Mouse (Mus musculus): ENCODE measurements around the gene Pif1.

The Pif1 gene

GRCm38 (mm10) chr9:65600951-65601350, 14.0 kb downstream of the Pif1 start:
- DNase-seq = no peak

DNA sequence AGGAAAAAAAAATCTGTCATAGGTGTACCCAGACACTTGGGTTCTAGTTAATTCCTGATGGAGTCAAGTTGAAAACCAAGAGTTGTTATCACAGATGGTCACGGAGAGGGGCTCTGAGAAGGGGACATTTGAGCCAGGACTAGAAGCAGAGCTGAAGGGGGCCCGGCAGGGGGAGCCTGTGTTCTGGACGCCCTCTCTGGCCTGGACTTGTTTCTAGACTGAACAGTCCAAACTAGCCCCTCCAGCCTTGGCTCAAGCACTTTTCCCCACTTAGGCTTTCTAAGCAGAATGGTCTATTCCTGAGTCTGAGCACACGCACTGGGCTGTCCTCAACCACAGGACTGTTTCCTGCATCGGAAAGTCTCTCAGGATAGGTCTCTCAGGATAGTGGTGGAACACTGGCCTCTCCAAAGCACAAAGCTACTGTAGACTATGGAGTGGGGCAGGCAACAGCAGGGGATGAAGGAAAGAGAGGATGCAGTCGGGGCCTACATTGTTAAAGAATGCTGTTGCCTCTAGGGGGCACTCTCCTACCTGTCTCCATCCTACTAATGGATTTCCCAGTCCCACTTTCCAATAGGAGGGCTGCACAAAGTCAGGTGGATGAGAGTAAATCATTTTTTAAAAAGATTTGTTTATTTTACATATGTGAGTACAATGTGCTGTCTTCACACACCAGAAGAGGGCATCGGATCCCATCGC, 16.6 kb downstream of the Pif1 start:
- DNase-seq = no peak

GRCm38 (mm10) chr9:65605471-65606136, 18.6 kb downstream of the Pif1 start:
- peak; percentile 68 for DNase-seq

GRCm38 (mm10) chr9:65606321-65607109, 19.6 kb downstream of the Pif1 start:
- no peak for DNase-seq

DNA sequence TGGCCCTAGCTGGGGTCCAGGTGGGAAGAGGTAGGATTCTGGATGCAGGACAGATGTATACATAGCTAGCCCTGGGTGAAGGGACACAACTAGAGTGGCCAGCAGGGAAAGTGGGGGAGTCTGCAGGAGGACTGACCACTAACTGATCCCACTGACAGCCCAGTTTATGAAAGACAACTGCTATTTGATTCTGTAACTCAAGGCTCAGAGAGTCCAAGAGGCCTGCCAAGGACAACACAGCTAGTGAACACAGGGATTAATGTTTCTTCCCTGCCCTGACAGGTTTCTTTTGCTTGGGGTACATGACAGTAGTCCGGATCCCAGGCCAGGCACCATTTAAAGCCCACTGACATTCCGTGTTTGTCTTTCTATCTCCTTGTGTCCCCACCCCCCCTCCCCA, 20.2 kb downstream of the Pif1 start:
- DNase-seq = no peak

DNA sequence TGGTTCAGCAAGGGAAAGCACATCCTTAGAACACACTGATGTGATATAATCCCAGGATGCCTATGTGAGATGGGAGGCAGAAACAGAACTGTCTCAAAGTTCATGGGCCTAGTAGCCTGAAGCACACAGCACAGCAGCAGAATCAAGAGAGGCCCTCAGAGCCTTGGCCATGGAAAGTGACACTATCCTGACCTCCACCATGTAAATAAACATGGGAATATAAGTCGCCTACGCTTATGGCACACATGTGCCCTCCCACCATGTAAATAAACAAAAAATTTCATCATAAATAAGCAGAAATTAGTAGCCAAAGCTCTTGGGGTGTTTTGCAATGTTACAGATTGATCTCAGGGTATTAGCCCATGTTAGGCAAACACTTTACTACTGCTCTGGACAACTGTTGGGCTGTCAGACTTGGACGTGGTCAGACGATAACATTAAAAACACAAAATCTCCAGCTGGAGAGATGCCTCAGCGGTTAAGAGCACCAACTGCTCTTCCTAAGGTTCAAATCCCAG, 25.1 kb downstream of the Pif1 start:
- DNase-seq = no peak

DNA sequence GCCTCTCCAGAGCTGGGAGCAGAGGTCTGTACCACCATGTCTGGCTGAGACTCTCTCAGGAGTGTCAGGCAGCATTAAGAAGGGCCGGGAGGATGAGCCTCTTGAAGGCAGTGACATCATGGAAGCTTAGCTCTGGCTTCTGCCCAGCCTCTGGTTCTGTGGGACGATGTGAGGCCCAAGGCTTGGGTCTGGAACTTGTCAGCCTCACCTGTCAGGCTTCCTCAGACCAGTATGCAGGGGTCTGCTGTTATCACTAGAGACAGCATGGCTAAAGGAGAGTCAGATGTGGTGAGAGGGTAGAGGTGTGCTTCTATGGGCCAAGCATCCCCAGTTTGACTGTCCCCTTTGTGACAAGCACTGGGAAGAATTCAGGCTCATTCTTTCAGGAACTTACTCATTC, 26.1 kb downstream of the Pif1 start:
- no peak for DNase-seq

GRCm38 (mm10) chr9:65619311-65619710, 32.4 kb downstream of the Pif1 start:
- no peak for DNase-seq

DNA sequence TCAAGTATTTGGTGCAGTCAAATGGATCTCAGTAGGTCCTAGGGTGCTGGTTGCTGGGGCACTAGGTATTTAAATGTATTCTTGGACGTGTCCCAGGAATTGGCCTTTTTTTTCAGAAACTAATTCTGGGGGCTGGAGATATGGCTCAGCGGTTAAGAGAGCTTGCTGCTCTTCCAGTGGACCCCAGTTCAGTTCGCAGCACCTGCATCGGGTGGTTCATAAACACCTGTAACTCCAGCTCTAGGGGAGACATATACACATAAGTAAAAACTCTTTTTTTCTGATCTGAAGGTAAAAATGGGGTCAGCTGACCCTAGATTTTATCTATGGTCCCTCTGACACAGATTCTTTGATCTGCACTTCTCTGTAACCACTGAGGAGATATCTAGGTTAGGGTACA, 34.2 kb downstream of the Pif1 start:
- DNase-seq = no peak

DNA sequence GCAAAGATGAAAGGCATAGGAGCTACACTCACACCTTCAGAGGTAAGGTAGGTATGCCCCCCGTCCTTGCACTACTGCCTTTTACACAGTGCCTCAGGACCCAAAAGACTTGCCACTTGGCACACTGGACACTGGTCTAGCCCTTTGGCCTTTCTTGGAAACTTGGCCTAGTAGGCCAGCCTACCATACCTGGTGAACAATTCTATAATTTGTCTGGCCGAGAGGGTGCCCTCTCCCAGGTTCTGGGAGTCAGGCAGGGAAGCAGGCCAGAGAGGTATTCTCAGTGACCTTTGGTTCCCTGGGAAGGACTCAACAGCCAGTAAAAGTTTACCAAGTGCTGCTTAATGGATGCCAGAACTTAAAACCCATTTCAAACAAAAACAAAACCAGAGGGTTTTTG, 34.7 kb downstream of the Pif1 start:
- DNase-seq = peak; percentile 61

DNA sequence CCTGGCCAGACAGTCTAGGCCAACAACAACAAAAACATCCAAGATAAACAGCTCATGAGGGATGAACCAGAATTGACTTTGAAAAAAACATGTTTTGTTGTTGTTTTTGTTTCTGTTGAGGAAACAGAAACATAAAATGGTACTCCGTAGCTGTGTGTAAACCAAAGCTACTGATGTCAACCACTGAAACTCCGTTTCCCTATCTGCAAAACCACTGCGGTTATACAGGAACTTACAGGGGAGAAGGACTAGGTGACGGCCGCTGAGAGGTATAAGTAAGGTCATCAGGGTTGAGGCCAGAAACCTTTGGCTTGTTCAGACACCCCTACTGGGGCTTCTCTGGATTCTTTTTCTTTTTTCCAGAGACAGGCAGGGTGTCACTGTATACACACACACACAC, 35.9 kb downstream of the Pif1 start:
- DNase-seq = no peak

GRCm38 (mm10) chr9:65624266-65624665, 37.3 kb downstream of the Pif1 start:
- no peak for DNase-seq

- DNase-seq = peak; percentile 75
Observed at GRCm38 (mm10) chr9:65629025-65629766, 42.2 kb downstream of the Pif1 start, which contains the start of gene Rbpms2. TSS of gene Rbpms2 (plus strand) at chr9:65629648.

DNA sequence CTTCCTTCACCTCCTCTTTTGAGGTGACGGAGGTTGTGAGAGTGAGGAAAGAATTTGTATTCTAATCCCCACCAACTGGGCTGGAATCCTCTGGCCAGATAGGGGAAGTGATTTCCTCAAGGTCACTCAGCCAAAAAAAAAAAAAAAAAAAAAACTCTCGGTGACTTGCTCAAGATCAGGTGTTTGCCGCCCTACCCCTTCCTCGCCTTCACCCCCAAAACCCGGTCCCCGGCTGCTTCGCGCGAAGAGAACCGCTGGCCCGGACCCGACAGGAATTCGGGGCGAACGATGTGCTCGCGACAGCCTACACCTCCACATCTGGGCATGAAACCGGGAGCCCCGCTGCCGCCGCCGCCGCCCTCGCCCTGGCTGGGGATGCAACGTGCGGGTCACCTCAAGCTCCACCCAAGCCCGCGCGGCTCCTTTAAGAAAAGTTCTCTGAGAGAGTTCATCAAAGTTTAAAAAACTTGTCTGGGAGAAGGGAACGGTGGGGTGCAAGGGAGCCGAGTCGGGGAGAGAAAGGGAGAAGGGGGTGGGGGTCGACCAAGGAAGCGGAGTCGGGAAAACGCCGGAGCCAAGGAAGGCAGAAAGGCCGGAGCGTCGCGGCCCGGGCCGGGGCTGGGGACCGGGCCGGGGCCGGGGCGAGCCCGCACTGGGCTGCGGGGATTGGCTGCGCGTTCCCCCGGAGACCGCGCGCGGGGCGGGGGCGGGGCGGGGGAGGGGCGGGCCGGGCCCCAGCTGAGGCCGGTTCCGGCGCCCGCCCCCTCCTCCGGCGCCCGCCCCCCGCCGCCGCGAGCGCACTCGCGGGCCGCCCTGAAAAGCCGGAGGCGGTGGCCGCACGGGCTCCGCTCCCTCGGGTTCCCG, 43.0 kb downstream of the Pif1 start:
- peak; percentile 83 for DNase-seq

GRCm38 (mm10) chr9:65630631-65631353, 43.8 kb downstream of the Pif1 start:
- peak; percentile 77 for DNase-seq

GRCm38 (mm10) chr9:65631354-65632021, 44.5 kb downstream of the Pif1 start:
- DNase-seq = peak; percentile 31

- no peak for DNase-seq
Observed at GRCm38 (mm10) chr9:65635766-65636165, 48.8 kb downstream of the Pif1 start.

DNA sequence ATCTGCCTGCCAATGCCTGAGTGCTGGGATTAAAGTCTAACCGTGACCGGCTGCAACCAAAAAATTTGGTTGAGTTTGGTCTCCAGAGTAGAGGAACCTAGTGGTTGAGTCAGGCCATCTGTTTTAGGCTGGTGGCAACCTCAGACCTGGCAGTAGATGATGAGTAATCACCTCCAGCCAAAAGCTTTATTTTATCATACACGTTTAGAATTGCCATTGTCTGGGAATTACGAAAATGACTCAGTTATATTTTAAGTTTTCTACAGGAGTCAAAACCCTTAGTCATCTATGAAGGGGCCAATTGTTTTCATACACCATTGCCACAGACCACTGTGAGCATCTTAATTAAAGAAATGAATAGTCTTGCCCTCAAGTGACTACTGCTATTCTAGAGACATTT, 50.0 kb downstream of the Pif1 start:
- DNase-seq = no peak

GRCm38 (mm10) chr9:65639065-65639464, 52.1 kb downstream of the Pif1 start:
- no peak for DNase-seq

GRCm38 (mm10) chr9:65640838-65641410, 54.0 kb downstream of the Pif1 start:
- no peak for DNase-seq
